Comparison of ENCODE assay signal across 8 mouse cellular contexts in genomic region chr12:7777220-7778055, GRCm38 (mm10).
A peak's percentile ranks its signal among the peaks of the same experiment; 100 is the strongest.
DNase-seq lines count a peak whose midpoint lies in the region; ATAC-seq lines count a peak whose summit lies in the region.

No protein-coding gene starts in this region.

- peak; percentile 78 for ATAC-seq in kidney, embryonic 14.5 days (ENCODE audit: low FRiP score, low TSS enrichment)
- ATAC-seq in limb, embryonic 11.5 days (ENCODE audit: insufficient number of reproducible peaks, low FRiP score, low TSS enrichment, low read depth): no peak
- peak; percentile 73 for ATAC-seq in neural tube, embryonic 12.5 days (ENCODE audit: low FRiP score, low read depth)
- no peak for ATAC-seq in erythroid progenitor cell, adult 5-6 weeks (replicated peaks; ENCODE audit: low FRiP score, poor library complexity, severe bottlenecking)

- no peaks in the 10 kb centered on the region for H3K4me1 ChIP-seq in kidney, embryonic 14.5 days (ENCODE audit: control insufficient read depth, insufficient read depth, low read length)
- H3K4me1 ChIP-seq in limb, embryonic 11.5 days (ENCODE audit: control insufficient read depth, insufficient read depth, low read length): no peaks in the 10 kb centered on the region
- 0 out of 2 replicates have a peak, but pooled peaks cover 6% of the 10 kb centered on the region for H3K4me1 ChIP-seq in neural tube, embryonic 12.5 days

- H3K9me3 ChIP-seq in kidney, embryonic 14.5 days (ENCODE audit: control insufficient read depth, low read length): no peaks in the 10 kb centered on the region
- no peaks in the 10 kb centered on the region for H3K9me3 ChIP-seq in limb, embryonic 11.5 days (ENCODE audit: control insufficient read depth, low read length)
- H3K9me3 ChIP-seq in neural tube, embryonic 12.5 days: no peaks in the 10 kb centered on the region

- H3K4me3 ChIP-seq in kidney, embryonic 14.5 days (ENCODE audit: low read length): no peak overlapping the region
- H3K4me3 ChIP-seq in limb, embryonic 11.5 days (ENCODE audit: low read depth, low read length): no peak overlapping the region
- no peak overlapping the region for H3K4me3 ChIP-seq in neural tube, embryonic 12.5 days

- DNase-seq in thymus, postnatal 0 days (ENCODE audit: low spot score): peak; percentile 3
- no peak for DNase-seq in thymus, postnatal 14 days
- peak; percentile 23 to 67 for DNase-seq in cerebellum, postnatal 4 days (ENCODE audit: low spot score in 2 of 2)
- peak; percentile 49 for DNase-seq in heart, adult 8-10 months (ENCODE audit: low spot score)
- peak; percentile 69 for DNase-seq in limb, embryonic 11.5 days (ENCODE audit: low spot score)

- no peaks in the 10 kb centered on the region for H3K36me3 ChIP-seq in kidney, embryonic 14.5 days (ENCODE audit: control insufficient read depth, insufficient read depth, low read length)
- no peaks in the 10 kb centered on the region for H3K36me3 ChIP-seq in limb, embryonic 11.5 days (ENCODE audit: control insufficient read depth, insufficient read depth, low read length)
- H3K36me3 ChIP-seq in neural tube, embryonic 12.5 days: no peaks in the 10 kb centered on the region

- H3K9ac ChIP-seq in kidney, embryonic 14.5 days (ENCODE audit: low read depth, low read length): no peak overlapping the region
- no peak overlapping the region for H3K9ac ChIP-seq in limb, embryonic 11.5 days (ENCODE audit: low read length)
- H3K9ac ChIP-seq in neural tube, embryonic 12.5 days: no peak overlapping the region

- H3K4me2 ChIP-seq in kidney, embryonic 14.5 days (replicated peaks; ENCODE audit: low read depth, low read length): no peak overlapping the region
- no peak overlapping the region for H3K4me2 ChIP-seq in limb, embryonic 11.5 days (ENCODE audit: low read depth, severe bottlenecking)
- H3K4me2 ChIP-seq in neural tube, embryonic 12.5 days (replicated peaks): no peak overlapping the region

- no peak overlapping the region for H3K27ac ChIP-seq in kidney, embryonic 14.5 days (ENCODE audit: low read depth, low read length)
- H3K27ac ChIP-seq in limb, embryonic 11.5 days (replicated peaks; ENCODE audit: low read depth, low read length): no peak overlapping the region
- no peak overlapping the region for H3K27ac ChIP-seq in neural tube, embryonic 12.5 days

- 53% methylated on average over 10 of the region's 10 CpGs for WGBS in kidney, embryonic 14.5 days
- WGBS in limb, embryonic 11.5 days: 56% methylated on average over 10 of the region's 10 CpGs
- WGBS in neural tube, embryonic 12.5 days: 53% methylated on average over 10 of the region's 10 CpGs

- no peaks in the 10 kb centered on the region for H3K27me3 ChIP-seq in kidney, embryonic 14.5 days (ENCODE audit: control insufficient read depth, insufficient read depth, low read length)
- no peaks in the 10 kb centered on the region for H3K27me3 ChIP-seq in limb, embryonic 11.5 days (ENCODE audit: control insufficient read depth, insufficient read depth, low read length)
- H3K27me3 ChIP-seq in neural tube, embryonic 12.5 days (replicated peaks): no peaks in the 10 kb centered on the region

Comparison
In these comparisons a context has a peak if more than half of its experiments do, and no peak if none do; other contexts are left out.
1. ATAC-seq: peak in kidney, embryonic 14.5 days (single experiment) and neural tube, embryonic 12.5 days (single experiment); none in limb, embryonic 11.5 days (single experiment) and erythroid progenitor cell, adult 5-6 weeks (single experiment).